Mouse (Mus musculus) heart, adult 8-10 months (tissue): ENCODE data around the gene Kif26b. TPM values are rescaled to one million over a fixed set of nuclear protein-coding genes. Genes with fewer than 3 reads are reported as not detected.

Experiments
- DNase-seq: peaks from one replicate; pipeline ENCODE4 v3.0.0; 2022; ENCODE audit warnings: low spot score
- total RNA-seq, 4 experiments: library from RNA; stranded (reverse); gene quantifications; 2 replicates each; pipeline ENCODE4 v1.2.4; 2022

Kif26b gene
- total RNA-seq, 4 experiments from 2014 or later, result 2.7 to 5.7 (median 4.1) TPM

DNA sequence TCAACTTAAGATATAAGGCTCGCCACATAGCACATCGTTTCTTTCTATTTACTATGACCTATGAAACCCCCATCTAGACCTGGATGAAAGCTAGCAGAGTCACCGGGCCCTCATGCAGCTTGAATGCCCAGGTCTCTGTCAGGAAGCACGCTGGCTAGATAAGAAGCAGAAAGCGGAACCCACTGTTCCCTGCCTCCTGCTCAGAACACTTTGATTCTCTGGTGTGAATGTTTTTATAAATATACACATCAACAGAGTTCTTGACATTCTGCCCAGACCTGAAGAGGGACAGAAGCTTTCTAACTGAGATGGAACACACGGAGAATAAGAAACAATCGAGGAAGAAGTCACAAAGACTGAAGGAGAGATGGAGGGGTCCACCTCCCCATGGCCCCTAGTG, 311.4 kb downstream of the Kif26b start:
- DNase-seq, result peak; percentile 57

- DNase-seq, result no peak
Measured at GRCm38 (mm10) chr1:178844839-178845238, 315.9 kb downstream of the Kif26b start.

DNA sequence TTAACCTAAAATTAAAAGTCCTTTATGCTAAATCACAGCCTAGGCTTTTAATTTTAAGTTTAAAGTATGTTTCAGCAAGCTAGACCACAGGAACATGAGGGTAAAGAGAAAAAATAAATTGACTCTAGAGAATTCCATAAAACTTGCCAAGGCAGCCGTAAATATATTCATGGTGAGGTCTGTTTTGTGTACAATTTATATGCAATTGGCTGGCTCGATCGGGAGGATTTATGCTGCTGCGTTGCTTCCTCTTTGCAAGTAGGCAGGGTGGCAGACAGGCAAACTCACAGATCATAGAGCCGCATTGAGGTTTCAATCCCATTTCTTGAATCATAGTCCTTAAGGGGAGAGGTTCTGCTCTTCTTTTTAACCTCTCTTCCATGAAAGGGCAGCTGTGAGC, 318.6 kb downstream of the Kif26b start:
- DNase-seq, result no peak

DNA sequence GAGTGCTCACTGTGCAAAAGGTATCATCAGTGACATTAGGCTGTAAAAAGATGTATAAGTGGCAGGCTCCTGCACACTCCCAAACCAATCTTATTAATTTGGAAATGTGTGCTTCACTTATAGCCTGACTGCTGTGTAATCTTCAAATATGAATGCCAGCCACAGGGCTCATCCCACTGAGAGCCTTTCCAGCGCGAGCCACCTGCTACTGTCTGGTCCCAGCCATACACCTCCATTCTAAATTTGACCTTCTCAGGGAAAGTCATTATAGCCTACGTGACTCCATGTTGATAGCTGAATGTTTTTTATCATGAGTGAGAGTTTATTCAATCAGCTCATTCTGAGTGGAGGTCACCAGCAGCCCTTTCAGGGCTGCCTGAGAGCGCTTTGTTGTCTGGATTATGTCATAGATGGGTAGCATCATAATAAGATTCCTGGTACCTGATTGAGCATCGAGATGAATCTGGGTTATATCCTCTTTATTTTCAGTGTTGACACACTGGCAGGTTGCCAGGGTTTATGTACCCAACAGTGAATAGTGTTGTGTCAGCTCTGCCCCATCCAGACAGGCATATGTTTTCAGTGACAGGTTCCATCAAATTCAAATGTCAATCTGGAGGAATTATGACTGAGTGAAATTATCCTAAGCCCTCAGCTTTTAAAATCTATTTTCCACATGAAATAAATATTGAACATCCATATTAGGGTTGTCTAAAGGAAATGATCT, 319.6 kb downstream of the Kif26b start:
- no peak for DNase-seq

GRCm38 (mm10) chr1:178850569-178850968, 321.6 kb downstream of the Kif26b start:
- no peak for DNase-seq

- no peak for DNase-seq
Measured at GRCm38 (mm10) chr1:178854936-178855335, 326.0 kb downstream of the Kif26b start.

GRCm38 (mm10) chr1:178855974-178856373, 327.0 kb downstream of the Kif26b start:
- no peak for DNase-seq

DNA sequence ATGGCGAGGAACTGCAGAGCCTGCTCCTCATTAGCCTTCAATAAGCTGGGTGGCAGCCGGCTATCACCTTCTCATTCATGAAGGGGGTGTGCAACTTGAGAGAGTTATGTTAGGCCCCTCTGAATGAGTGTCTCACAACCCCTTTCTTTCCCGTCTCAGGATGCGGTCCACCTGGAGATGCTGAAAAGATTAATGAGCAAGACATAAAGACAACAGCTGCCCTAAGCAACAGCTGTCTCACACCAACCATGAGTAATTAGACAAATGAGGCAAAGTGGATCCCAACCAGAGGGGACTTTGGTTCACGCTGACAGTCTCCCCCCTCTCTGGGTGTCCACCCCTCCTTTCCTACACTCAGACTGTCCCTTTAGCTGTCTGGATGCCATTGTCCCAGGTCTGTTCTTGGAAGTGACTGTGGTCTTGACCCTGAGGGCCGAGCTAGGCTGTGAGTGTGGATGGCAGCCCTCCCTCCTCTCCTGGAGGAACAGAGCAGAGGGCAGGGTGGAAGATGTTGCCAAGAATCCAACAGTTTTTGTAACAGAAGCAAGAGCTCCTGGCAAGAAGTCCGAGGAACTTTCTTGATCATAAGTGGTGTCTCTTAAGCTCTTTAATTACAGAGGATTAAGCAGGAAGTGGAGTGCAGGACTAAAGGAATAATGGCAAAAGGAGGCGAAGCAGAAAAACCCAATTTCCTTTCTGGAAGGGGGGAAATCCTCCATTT, 331.9 kb downstream of the Kif26b start:
- no peak for DNase-seq

DNA sequence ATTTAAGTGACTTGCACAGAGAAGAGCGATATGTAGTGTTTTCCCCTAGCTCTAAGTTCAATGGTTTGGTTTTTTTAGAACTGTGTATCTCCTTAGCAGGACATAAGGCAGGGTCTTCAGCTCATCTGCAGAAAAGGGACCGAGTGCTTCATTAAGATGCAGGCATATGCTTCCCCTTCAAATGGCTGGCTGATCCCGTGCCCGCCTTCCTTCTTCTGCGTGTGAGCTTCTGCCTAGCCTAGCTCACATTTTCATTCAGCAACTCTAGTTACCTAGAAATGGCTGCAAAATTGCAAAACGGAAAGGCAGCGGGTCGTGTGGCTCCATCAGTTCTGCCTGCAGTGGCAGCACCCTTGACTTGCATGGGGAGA, 332.5 kb downstream of the Kif26b start:
- DNase-seq, result no peak

GRCm38 (mm10) chr1:178863756-178864155, 334.8 kb downstream of the Kif26b start:
- no peak for DNase-seq

DNA sequence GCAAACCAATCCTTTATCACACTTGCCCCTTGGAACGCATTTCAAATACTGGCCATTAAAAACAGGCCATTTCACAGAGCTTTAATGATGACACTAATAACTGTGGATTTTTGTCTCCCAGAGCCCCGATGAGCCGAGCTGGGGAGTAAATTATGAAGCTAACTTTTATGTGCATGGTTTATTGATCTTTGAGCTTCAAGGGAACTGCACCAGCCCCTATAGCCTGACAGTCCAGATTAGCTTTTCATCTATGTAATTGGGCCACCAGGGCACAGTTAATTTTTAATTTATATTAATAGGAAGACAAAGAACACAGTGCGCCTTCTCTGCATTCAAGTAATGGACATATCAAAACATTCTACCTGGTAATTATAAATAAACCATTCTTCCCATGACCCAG, 335.4 kb downstream of the Kif26b start:
- DNase-seq, result no peak

DNA sequence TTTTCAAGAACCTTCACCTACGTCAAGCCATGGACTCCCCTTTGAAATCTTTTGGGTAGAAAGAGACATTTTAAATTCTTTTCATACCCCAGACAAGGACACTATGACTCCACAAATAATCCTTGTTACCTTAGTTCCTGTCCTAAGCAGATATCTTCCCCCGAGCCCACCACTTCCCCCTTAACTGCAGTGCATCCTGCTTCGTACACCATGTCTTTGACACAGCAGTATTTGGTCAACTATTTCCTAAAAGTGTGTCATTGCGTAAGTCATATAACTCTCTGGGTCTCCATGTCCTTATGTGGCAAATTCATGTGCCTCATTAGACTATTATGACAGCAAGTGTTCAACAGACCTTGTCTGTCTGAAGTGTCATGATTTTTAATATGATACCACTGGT, 337.8 kb downstream of the Kif26b start:
- DNase-seq, result no peak

GRCm38 (mm10) chr1:178871055-178871454, 342.1 kb downstream of the Kif26b start:
- DNase-seq, result no peak

GRCm38 (mm10) chr1:178876926-178877325, 348.0 kb downstream of the Kif26b start:
- DNase-seq, result no peak

DNA sequence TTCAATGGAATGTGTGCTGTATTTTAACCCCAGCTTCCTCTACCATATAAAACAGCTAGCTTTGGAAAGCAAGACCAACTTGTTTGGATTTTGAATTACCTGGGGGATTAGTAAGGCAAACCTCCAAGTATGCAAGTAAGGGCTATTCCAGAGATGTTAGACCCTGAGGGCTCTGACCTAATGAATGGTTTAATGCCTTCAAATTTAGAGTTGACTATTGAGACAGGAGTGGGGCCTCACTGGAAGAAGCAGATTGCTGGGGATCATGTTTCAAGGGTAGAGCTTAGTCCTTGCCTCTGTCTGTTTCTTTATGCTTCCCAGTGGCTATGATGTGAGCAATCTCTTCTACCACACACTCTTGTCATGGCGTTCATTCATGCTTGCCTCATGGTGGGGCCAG, 349.8 kb downstream of the Kif26b start:
- DNase-seq, result no peak

GRCm38 (mm10) chr1:178880905-178881304, 352.0 kb downstream of the Kif26b start:
- no peak for DNase-seq

- no peak for DNase-seq
Measured at GRCm38 (mm10) chr1:178886671-178887070, 357.7 kb downstream of the Kif26b start.

DNA sequence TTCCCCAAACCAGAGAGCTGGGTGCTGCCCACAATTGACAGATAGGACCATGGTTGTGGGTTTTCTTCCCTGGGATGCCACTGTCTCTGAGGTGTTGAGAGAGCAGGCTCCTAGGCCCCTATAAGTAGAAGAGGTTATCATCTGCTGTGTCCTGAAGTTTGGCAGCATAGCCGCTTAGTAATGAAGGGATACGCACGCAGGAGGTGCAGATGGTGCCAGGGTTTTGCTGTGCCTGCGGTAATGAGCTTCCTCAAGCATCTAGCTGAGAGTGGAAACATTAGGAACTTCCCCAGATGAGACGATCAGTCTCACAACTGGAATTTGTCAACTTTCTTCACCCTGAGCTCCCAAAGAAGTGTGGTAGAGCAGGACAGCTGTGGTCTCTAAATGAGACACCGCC, 363.5 kb downstream of the Kif26b start:
- DNase-seq, result no peak

GRCm38 (mm10) chr1:178893229-178894080, 364.5 kb downstream of the Kif26b start:
- DNase-seq, result no peak

- no peak for DNase-seq
Measured at GRCm38 (mm10) chr1:178894081-178894401, 365.1 kb downstream of the Kif26b start.

- DNase-seq, result no peak
Measured at GRCm38 (mm10) chr1:178895674-178896073, 366.7 kb downstream of the Kif26b start.

- DNase-seq, result no peak
Measured at GRCm38 (mm10) chr1:178910951-178911350, 382.0 kb downstream of the Kif26b start.
